Mouse (Mus musculus): ENCODE measurements around the gene Ttc41.

- TF ChIP-seq CTCF (IDR thresholded peaks at IDR 0.05; ENCODE audit: low read depth, low read length) (no peak), POLR2A (IDR thresholded peaks at IDR 0.05; ENCODE audit: insufficient read depth, low read length) (no peak)
These were observed 63.6 kb downstream of the Ttc41 start for GRCm38 (mm10) chr10:86769216-86769615.

Measured in ES-Bruce4 (cell line).